Mouse (Mus musculus) gastrocnemius, adult 8-10 months (tissue): Measurements from ENCODE around the gene Clic6. TPM values are rescaled to one million over a fixed set of nuclear protein-coding genes. Genes with fewer than 3 reads are reported as not detected.

Experiments used
- total RNA-seq, 4 experiments: library from RNA; stranded (reverse); gene quantifications; 2 replicates each; pipeline ENCODE4 v1.2.4; 2022

Clic6 gene
- total RNA-seq, 4 experiments from 2014 or later: 0.10 to 0.11 TPM; not detected in 2

Other genes starting within 250 kb of the Clic6 start
- gene Kcne2, start 193.3 kb upstream of the Clic6 start, total RNA-seq: not detected
- gene Smim11, start 184.4 kb upstream of the Clic6 start, total RNA-seq: 10 to 100 TPM; 58.7 to 64.9 (median 60.5) TPM
- gene Fam243, start 164.3 kb upstream of the Clic6 start, total RNA-seq: not detected
- gene Kcne1, start 126.3 kb upstream of the Clic6 start, total RNA-seq: not detected
- gene Rcan1, start 14.9 kb upstream of the Clic6 start, total RNA-seq: 100 to 1,000 TPM in 1 of 4 experiments, 10 to 100 TPM in 3; 60.7 to 178 (median 77.4) TPM